Mouse (Mus musculus): ENCODE measurements at regions not wholly inside any gene's neighbourhood (a gene's known extent, or its start where the extent isn't known, plus 50 kb on each side); places are given as distances from the start of the nearest gene placed in this dataset.
A peak's percentile ranks its signal among the peaks of the same experiment; 100 is the strongest.
"Not testable (repeated sequence)": the region's sequence is repeated elsewhere in the genome, so short reads cannot be mapped to it uniquely, and the experiment has no call there.

DNA sequence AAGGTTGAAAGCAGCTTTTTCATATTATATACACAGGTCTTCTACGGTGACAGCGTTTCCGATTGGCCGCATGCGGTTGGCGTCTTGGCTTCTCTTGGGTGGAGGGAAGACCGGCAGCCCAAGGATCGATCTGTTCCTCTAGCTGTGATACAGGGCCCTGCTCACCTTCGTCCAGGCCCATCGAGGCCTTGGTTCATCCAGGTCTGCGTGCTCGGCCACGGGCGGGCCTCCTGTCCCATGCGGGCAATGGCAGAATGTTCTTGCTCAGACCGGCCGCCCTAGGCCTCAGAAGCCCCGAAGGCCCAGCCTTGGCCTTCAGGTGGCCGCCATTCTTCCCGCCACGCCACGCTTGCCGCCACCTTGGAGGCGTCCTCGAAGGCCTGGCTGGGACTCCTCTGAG, 194.4 kb upstream of the Ppp6c start:
- Histone ChIP-seq H3K27ac (replicated peaks) (no peak overlapping the region), H3K9me3 (peaks cover 4% of the 10 kb centered on the region; the same call in 1 of the 2 replicates), H3K36me3 (replicated peaks) (no peaks in the 10 kb centered on the region), H3K4me1 (no peaks in the 10 kb centered on the region), H3K27me3 (replicated peaks; ENCODE audit: low read depth, poor library complexity, severe bottlenecking) (no peaks in the 10 kb centered on the region), H3K4me3 (no peak overlapping the region)
- DNase-seq (ENCODE audit: low spot score): no peak
- WGBS: 96% methylated on average over 24 of the region's 25 CpGs

DNA sequence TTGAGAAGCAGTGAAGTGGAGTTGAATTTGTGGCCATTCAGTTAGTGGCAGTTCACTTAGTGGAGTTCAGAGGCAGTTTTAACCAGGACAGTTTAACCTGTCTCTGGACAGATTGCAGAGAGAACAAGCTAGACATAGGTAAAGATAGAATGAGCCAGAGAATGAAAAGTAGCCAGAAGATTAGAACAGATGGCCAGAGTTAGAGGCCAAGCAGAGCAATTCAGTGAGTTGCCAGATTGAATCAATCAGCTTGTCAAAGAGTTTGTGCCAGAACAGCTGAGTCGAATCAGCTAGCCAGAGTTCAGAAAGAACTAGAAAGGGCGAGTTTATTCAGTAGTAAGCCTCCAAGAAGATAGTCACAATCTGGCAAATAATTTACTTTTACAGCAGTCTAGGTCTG, 174.1 kb upstream of the Ppp6c start:
- WGBS: 47% methylated on average over 2 of the region's 2 CpGs
- H3K27me3 ChIP-seq (replicated peaks; ENCODE audit: low read depth, poor library complexity, severe bottlenecking): no peaks in the 10 kb centered on the region
- no peak overlapping the region for H3K27ac ChIP-seq (replicated peaks)
- no peak overlapping the region for H3K4me3 ChIP-seq
- DNase-seq (ENCODE audit: low spot score): peak; percentile 11
- no peaks in the 10 kb centered on the region for H3K4me1 ChIP-seq
- H3K36me3 ChIP-seq (replicated peaks): no peaks in the 10 kb centered on the region
- no peaks in the 10 kb centered on the region for H3K9me3 ChIP-seq

DNA sequence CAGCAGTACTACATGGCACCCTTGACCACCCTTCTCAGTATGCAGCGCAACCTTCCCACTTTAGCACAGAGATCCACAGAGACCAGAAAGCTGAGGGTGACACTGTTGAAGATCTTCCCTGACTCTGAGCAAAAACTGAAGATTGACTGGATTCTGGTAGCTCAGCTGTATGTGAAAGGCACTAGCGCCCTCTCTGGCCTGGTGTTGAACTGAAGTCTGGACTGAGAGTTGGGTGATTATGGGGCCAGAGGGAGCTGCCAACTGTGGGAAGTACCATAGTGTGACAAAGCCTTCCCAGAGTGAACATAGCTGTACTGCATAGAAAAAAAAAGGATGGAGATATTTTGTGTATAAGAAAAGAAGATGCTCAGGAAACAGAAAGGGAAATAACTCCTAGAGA, 173.3 kb upstream of the Ppp6c start:
- Histone ChIP-seq H3K27me3 (replicated peaks; ENCODE audit: low read depth, poor library complexity, severe bottlenecking) (no peaks in the 10 kb centered on the region), H3K4me3 (no peak overlapping the region), H3K9me3 (no peaks in the 10 kb centered on the region), H3K4me1 (no peaks in the 10 kb centered on the region), H3K27ac (replicated peaks) (no peak overlapping the region), H3K36me3 (replicated peaks) (no peaks in the 10 kb centered on the region)
- WGBS: 74% methylated on average over 2 of the region's 2 CpGs
- peak; percentile 18 for DNase-seq (ENCODE audit: low spot score)

DNA sequence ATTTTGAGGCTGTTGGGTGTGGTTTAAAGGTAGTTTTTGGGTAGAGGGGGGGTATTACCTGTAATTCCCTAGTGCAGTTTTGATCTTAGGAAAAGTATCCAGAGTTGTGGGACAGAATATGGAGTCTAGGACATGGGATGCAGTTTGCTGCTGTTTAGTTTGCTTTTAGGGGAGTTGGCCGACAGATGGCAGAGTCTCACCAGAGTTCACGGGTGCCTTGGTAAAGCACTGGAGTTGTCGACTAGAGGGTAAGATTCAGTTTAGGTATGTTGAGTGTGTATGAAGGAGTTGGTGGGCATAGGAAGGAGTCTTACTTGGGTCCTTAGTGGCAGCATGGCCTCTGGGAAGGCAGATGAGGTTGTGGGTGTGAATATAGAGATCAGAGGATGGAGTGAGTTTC, 168.4 kb upstream of the Ppp6c start:
- WGBS: 71% methylated on average over 3 of the region's 3 CpGs
- no peaks in the 10 kb centered on the region for H3K4me1 ChIP-seq
- no peaks in the 10 kb centered on the region for H3K36me3 ChIP-seq (replicated peaks)
- no peak for DNase-seq (ENCODE audit: low spot score)
- no peak overlapping the region for H3K27ac ChIP-seq (replicated peaks)
- no peaks in the 10 kb centered on the region for H3K9me3 ChIP-seq
- H3K4me3 ChIP-seq: no peak overlapping the region
- no peaks in the 10 kb centered on the region for H3K27me3 ChIP-seq (replicated peaks; ENCODE audit: low read depth, poor library complexity, severe bottlenecking)

DNA sequence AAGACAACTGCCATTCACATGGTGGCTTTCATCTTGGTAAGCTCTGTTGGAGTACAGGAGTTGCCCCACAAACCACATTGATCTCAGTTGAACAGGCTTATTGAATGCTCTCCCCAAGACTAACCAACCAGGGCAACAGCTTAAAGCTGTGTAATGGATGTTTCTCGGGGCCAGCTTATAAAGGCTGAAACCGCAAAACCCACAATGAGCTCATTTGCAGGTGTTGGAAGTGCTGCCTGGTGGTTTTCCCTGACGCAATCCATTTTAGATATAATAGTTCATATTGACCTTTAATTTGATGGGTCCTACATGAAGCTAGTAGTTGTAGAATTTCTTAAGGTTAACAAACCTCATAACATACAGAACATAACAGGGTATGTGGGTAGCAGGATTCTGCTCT, 151.0 kb upstream of the Ppp6c start:
- Histone ChIP-seq H3K9me3 (no peaks in the 10 kb centered on the region), H3K36me3 (replicated peaks) (no peaks in the 10 kb centered on the region), H3K27ac (replicated peaks) (no peak overlapping the region), H3K27me3 (replicated peaks; ENCODE audit: low read depth, poor library complexity, severe bottlenecking) (no peaks in the 10 kb centered on the region), H3K4me1 (no peaks in the 10 kb centered on the region), H3K4me3 (no peak overlapping the region)
- WGBS: 92% methylated on average over 3 of the region's 3 CpGs
- DNase-seq (ENCODE audit: low spot score): no peak

DNA sequence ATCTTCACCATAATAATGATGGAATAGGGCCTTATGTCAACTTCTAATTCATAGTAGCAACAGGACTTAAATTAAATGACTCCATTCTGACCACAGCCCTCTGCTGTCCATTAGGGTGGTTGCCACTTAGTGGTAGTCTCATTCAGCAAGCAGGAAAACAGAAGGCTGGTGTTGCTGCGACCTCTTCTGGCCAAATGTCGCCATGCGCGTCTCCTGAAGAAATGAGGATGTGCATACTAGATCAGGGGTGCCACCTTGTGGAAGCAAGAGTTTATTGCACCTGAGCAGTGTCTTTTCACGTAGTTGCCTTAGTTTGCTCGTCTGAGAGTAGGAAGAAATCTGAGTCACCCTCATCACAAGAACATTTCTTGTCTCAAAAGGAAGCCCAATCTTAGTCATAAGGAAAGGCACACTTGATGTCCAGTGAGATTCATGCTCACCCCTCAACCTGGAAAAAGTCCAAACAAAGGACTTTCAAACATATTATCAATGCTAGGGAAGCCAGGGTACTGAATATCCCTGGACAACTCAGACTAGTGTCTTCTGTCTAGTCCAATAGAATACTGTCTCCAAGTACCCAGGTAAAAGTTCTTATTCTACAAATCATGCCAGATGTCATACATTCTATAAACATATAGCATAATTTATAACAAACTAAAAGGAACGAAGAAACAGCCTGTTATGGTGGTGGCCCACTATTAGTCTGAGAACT, 147.0 kb upstream of the Ppp6c start:
- no peaks in the 10 kb centered on the region for H3K36me3 ChIP-seq (replicated peaks)
- WGBS: 15% methylated on average over 7 of the region's 7 CpGs
- peak; percentile 90 for DNase-seq (ENCODE audit: low spot score)
- H3K27me3 ChIP-seq (replicated peaks; ENCODE audit: low read depth, poor library complexity, severe bottlenecking): no peaks in the 10 kb centered on the region
- no peak overlapping the region for H3K27ac ChIP-seq (replicated peaks)
- H3K4me3 ChIP-seq: no peak overlapping the region
- H3K9me3 ChIP-seq: no peaks in the 10 kb centered on the region
- H3K4me1 ChIP-seq: no peaks in the 10 kb centered on the region

DNA sequence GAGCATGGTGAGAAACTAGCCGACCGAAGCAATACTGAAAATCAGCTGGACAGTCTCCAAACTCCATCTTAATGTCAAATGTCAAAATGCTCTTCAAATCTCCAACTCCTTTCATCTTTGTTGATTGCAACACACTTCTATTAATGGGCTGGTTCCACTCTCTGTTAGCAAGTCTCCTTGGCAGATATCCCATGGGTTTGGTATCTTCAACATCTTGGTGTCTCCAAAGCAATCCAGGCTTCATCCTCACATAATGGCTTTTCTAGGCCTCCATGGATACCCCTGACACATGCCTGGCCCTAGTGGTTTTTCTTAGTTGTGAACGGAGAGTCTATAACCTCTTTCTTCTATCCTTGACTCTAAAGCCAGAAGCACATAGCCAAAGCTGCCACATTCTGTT, 118.0 kb upstream of the Ppp6c start:
- Histone ChIP-seq H3K36me3 (replicated peaks) (no peaks in the 10 kb centered on the region), H3K27ac (replicated peaks) (no peak overlapping the region), H3K27me3 (replicated peaks; ENCODE audit: low read depth, poor library complexity, severe bottlenecking) (no peaks in the 10 kb centered on the region), H3K4me3 (no peak overlapping the region), H3K9me3 (no peaks in the 10 kb centered on the region), H3K4me1 (peaks cover 4% of the 10 kb centered on the region)
- WGBS: 94% methylated on average over 3 of the region's 3 CpGs
- DNase-seq (ENCODE audit: low spot score): no peak

DNA sequence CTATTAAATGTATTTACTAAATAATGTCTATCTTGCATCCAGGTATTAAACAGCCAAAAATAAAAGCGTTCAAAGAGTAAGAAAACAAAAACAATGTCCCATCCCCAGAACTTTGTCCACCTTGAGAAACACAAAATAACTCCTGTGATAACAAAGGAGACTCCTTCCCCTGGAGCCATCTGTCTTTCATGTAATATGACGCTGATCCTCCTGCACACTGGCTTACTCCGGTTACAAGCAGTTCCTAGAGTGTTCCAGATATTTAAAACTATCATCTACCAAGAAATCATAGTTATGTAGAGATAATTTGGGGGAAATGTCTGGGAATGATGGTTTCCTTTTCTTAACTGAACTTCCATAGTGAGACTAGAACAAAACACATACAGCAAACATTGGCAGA, 114.2 kb upstream of the Ppp6c start:
- no peaks in the 10 kb centered on the region for H3K36me3 ChIP-seq (replicated peaks)
- H3K27ac ChIP-seq (replicated peaks): no peak overlapping the region
- no peak overlapping the region for H3K4me3 ChIP-seq
- WGBS: 42% methylated on average over 3 of the region's 3 CpGs
- H3K27me3 ChIP-seq (replicated peaks; ENCODE audit: low read depth, poor library complexity, severe bottlenecking): no peaks in the 10 kb centered on the region
- peaks cover 6% of the 10 kb centered on the region for H3K4me1 ChIP-seq
- no peaks in the 10 kb centered on the region for H3K9me3 ChIP-seq
- no peak for DNase-seq (ENCODE audit: low spot score)

DNA sequence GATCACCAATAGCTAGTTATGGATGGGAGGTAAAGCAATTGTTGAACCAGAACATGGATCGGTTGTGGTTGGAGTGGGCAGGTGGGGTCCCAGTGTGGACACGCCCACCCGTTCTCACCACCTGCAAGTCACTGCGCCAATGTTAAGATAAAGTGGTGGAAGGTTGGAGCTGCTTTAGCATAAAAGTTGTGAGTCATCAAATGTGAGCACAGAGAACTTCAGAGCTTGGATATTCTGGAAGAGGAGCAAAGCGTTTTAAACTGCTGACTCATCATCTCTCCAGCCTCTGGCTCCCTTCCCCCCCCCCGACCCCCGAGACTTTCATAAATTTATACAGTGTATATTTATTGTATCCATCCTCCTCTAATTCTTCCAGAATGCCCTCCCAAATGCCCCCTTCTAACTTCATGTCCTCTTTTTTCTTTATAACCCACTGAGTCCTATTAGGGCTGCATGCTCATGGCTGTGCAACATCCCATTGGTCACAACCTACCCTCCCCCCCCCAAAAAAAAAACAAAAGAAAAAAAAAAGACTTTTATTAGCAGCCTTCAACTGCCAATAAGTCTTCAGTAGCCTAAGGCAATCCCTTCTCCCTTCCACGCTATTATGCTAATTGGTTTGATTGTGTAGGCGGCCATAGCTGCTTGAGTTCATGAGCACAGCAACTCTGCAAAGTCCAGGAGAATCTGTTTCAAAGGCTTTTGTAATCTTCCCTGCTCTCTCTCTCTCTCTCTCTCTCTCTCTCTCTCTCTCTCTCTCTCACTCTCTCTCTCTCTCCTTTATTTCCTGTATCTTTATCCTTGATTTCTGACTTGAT, 112.8 kb upstream of the Ppp6c start:
- DNase-seq (ENCODE audit: low spot score): no peak
- 76% methylated on average over 9 of the region's 9 CpGs for WGBS
- no peak overlapping the region for H3K27ac ChIP-seq (replicated peaks)

DNA sequence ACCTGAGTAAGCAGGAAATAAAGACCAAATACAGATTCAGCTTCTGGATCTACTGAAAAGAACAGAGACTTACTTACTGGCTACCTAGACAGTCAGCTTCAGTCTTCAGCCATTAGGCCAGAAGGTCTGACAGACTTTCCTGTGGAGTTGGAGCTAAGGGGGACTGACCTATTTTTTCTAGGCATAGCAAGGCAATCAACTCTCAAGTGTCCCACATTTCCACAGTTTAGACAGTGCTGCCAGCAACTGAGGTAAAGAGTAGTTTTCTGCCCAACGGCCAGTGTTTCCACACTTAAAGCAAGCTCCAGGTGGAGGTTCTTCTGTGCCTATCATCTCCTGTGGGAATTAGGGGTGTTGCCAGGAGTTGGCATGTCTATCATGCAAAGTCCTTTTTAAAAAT, 111.3 kb upstream of the Ppp6c start:
- Histone ChIP-seq H3K36me3 (replicated peaks) (no peaks in the 10 kb centered on the region), H3K27me3 (replicated peaks; ENCODE audit: low read depth, poor library complexity, severe bottlenecking) (no peaks in the 10 kb centered on the region), H3K4me3 (no peak overlapping the region), H3K4me1 (peaks cover 6% of the 10 kb centered on the region), H3K9me3 (no peaks in the 10 kb centered on the region), H3K27ac (replicated peaks) (no peak overlapping the region)
- WGBS: 90% methylated on average over 1 of the region's 1 CpGs
- DNase-seq (ENCODE audit: low spot score): no peak

More for the DNA sequence above, 112.8 kb upstream of the Ppp6c start:
- peaks cover 6% of the 10 kb centered on the region for H3K4me1 ChIP-seq
- H3K36me3 ChIP-seq (replicated peaks): no peaks in the 10 kb centered on the region
- no peaks in the 10 kb centered on the region for H3K9me3 ChIP-seq
- no peaks in the 10 kb centered on the region for H3K27me3 ChIP-seq (replicated peaks; ENCODE audit: low read depth, poor library complexity, severe bottlenecking)
- H3K4me3 ChIP-seq: no peak overlapping the region

DNA sequence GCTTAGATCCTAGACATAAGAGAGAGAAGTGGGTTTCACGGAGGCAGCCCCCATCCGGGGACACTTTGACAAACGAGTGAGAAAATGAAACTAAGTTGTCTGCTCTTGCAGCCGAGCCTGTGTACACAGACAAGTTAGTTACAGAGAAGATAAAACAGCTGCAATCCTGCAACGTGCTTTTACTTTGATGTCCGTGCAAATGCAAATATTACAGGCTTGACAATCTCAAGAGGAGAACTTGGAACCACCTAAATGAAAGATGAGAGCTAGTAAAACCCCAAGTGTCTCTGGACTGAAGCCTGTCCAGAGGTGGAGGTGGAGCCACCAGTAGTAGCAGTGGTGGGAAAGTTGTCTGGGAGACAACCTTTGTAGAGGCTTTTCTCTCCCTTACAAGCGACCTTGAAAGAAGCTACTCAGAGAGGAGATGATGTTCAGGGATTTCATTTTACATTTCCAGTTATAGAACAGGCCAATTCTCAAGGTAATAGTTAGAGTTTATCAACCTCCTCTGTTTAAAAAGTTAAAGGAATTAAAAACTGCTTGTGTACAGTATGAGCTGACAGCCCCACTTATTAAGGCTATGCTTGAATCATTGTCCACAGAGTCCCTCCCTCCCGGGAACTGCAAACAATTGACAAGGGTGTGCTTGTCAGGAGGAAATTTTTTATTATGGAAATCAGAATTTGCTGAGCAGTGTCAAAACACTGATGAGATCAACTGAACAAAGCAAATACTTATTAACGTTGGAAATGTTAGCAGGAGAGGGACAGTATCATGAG, 99.7 kb upstream of the Ppp6c start:
- H3K36me3 ChIP-seq (replicated peaks): no peaks in the 10 kb centered on the region
- H3K27me3 ChIP-seq (replicated peaks; ENCODE audit: low read depth, poor library complexity, severe bottlenecking): no peaks in the 10 kb centered on the region
- no peaks in the 10 kb centered on the region for H3K9me3 ChIP-seq
- H3K4me3 ChIP-seq: no peak overlapping the region
- 76% methylated on average over 9 of the region's 9 CpGs for WGBS
- H3K27ac ChIP-seq (replicated peaks): no peak overlapping the region
- no peaks in the 10 kb centered on the region for H3K4me1 ChIP-seq
- no peak for DNase-seq (ENCODE audit: low spot score)

DNA sequence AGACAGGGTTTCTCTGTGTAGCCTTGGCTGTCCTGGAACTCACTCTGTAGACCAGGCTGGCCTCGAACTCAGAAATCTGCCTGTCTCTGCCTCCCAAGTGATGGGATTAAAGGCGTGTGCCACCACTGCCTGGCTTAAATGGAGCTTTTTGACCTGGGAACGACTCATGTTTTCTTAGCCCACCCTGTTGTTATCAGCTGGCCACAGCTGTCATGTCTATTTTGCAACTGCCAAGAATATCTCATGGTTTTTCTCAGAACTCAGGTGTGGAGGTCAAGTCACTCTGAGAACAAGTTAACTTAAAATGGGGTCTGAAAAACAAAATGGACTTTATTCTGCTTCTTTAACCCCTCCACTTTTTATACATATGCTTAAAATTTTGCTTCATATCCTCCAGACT, 98.9 kb upstream of the Ppp6c start:
- DNase-seq (ENCODE audit: low spot score); H3K4me3 ChIP-seq; H3K27me3 ChIP-seq (replicated peaks; ENCODE audit: low read depth, poor library complexity, severe bottlenecking); H3K36me3 ChIP-seq (replicated peaks); H3K27ac ChIP-seq (replicated peaks); H3K9me3 ChIP-seq; H3K4me1 ChIP-seq: not testable (repeated sequence)
- 74% methylated on average over 3 of the region's 3 CpGs for WGBS
